Mouse (Mus musculus) limb, embryonic 15.5 days (tissue): ENCODE results near the gene Stat5a. TPM values are rescaled to one million over a fixed set of nuclear protein-coding genes. Genes with fewer than 3 reads are reported as not detected.

Experiments
- ATAC-seq: fragments of 200-750 bp; cut with Nextera tagmentation; 2 replicates; pipeline ENCODE4 v1.8.0; 2017; ENCODE audit warnings: low read depth, moderate TSS enrichment; ENCODE audit not compliant: insufficient number of reproducible peaks, low FRiP score, low TSS enrichment
- H3K27ac ChIP-seq: fragments of 300-500 bp; sonication (generic); 2 replicates; pipeline ENCODE4 v1.5.1; 2015; ENCODE audit warnings: moderate library complexity, mild to moderate bottlenecking, inconsistent platforms
- H3K27me3 ChIP-seq: fragments of 300-500 bp; sonication (generic); 2 replicates; pipeline ENCODE4 v1.6.1; 2015; ENCODE audit warnings: inconsistent platforms
- H3K36me3 ChIP-seq: fragments of 300-500 bp; sonication (generic); 2 replicates; pipeline ENCODE4 v1.6.1; 2015; ENCODE audit warnings: inconsistent platforms
- H3K4me1 ChIP-seq: fragments of 300-500 bp; sonication (generic); 2 replicates; pipeline ENCODE4 v1.6.1; 2015; ENCODE audit warnings: inconsistent platforms
- H3K4me2 ChIP-seq: fragments of 300-500 bp; sonication (generic); 2 replicates; pipeline ENCODE4 v1.6.1; 2015; ENCODE audit warnings: mild to moderate bottlenecking, inconsistent platforms
- H3K4me3 ChIP-seq: fragments of 300-500 bp; sonication (generic); 2 replicates; pipeline ENCODE4 v1.5.1; 2015; ENCODE audit warnings: mild to moderate bottlenecking, inconsistent platforms
- H3K9ac ChIP-seq: fragments of 300-500 bp; sonication (generic); 2 replicates; pipeline ENCODE4 v1.6.1; 2015; ENCODE audit warnings: inconsistent platforms
- H3K9me3 ChIP-seq: fragments of 300-500 bp; sonication (generic); 2 replicates; pipeline ENCODE4 v1.6.1; 2016; ENCODE audit warnings: inconsistent platforms
- WGBS: fragments of 180-500 bp; shearing (Covaris S2); methylation state at CpG from one replicate; pipeline ENCODE4 v1.1.7; 2015; 5-methylcytosine and 5-hydroxymethylcytosine counted together
- polyA plus RNA-seq: library from polyadenylated mRNA; unstranded; fragments of >200 nt; fragmentation: Nextera tagmentation; extraction: Ambion mirVana; gene quantifications from 2 replicates; pipeline ENCODE4 v1.2.1, GENCODE M21; 2015

Gene Stat5a
- polyA plus RNA-seq, 1 experiment from 2014 or later, result 9.4 TPM

- no peak for ATAC-seq
- Histone ChIP-seq H3K4me2 (no peak overlapping the region), H3K9me3 (no peaks in the 10 kb centered on the region), H3K4me3 (no peak overlapping the region), H3K36me3 (no peaks in the 10 kb centered on the region), H3K9ac (no peak overlapping the region), H3K27ac (0 out of 2 replicates have a peak overlapping the region, but pooled peaks have one; percentile 12), H3K27me3 (no peaks in the 10 kb centered on the region), H3K4me1 (peaks cover 31% of the 10 kb centered on the region)
- 47% methylated on average over 12 of the region's 12 CpGs for WGBS
Observed at GRCm38 (mm10) chr11:100822365-100822764, 36.8 kb upstream of the Stat5a start.

DNA sequence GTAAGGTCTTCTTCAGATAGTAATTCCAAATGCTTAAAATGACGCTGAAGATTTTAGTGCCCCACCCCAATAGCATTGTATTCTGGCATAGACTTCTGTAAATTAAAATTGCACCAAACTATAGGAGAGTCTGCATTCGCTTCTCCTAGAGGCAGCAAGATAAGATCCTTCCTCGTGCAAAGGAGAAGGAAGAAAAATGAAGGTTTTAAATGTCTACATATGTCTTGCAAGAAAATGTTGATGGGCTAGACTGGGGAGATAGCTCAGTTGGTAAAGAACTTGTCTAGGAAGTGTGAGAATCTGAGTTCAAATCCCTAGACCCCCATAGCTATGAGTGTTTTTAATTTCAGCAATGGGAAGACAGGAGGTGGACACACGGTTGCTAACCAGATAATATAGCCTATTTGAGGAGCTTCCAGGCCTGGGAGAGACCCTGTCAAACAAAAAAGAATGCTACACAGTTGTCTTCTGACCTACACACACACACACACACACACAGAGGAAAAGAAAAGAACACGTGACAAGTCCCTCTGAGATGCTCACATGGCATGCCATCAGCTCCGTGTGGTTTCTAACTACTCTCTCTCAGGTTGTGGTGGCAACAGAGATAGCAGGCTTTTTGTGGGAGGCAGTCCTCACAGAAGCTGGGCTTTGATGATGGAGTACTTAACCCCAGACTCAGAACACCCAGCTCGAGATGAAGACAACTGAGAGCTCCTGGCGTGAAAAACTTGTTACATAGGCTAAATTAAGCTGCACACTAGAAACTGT is 35.4 kb upstream of the Stat5a start:
- ATAC-seq, result no peak
- H3K4me2 ChIP-seq, result no peak overlapping the region

DNA sequence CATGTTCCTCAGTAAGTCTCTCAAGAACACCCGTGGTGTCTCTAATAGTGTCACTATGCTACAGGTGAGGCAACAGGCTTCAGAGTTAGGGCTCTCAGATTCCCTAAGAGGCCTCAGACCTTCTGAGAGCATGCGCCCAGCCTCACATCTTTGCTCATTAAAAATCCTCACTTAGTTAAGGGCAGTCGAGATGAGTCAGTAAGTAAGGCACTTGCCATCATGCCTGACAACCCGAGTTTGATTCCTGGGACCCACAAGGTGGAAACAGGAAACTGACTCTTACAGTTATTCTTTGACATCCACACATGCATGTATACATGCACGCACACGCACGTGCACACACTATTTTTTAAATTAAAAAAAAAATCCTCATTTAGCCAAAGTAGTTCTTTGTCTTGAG is 34.7 kb upstream of the Stat5a start:
- H3K4me2 ChIP-seq, result no peak overlapping the region
- no peak overlapping the region for H3K9ac ChIP-seq
- no peak overlapping the region for H3K4me3 ChIP-seq
- no peak overlapping the region for H3K27ac ChIP-seq
- H3K27me3 ChIP-seq, result no peaks in the 10 kb centered on the region
- 76% methylated on average over 7 of the region's 7 CpGs for WGBS
- ATAC-seq, result no peak
- no peaks in the 10 kb centered on the region for H3K9me3 ChIP-seq
- H3K4me1 ChIP-seq, result peaks cover 27% of the 10 kb centered on the region
- no peaks in the 10 kb centered on the region for H3K36me3 ChIP-seq

More for the DNA sequence above, 35.4 kb upstream of the Stat5a start:
- Histone ChIP-seq H3K4me1 (peaks cover 31% of the 10 kb centered on the region), H3K9me3 (no peaks in the 10 kb centered on the region), H3K36me3 (no peaks in the 10 kb centered on the region), H3K27ac (no peak overlapping the region), H3K27me3 (no peaks in the 10 kb centered on the region), H3K4me3 (no peak overlapping the region), H3K9ac (no peak overlapping the region)
- WGBS, result 68% methylated on average over 8 of the region's 8 CpGs

- Histone ChIP-seq H3K36me3 (no peaks in the 10 kb centered on the region), H3K9me3 (no peaks in the 10 kb centered on the region), H3K27ac (no peak overlapping the region), H3K4me3 (no peak overlapping the region), H3K4me1 (peaks cover 18% of the 10 kb centered on the region; the same call in 1 of the 2 replicates), H3K27me3 (no peaks in the 10 kb centered on the region), H3K9ac (no peak overlapping the region), H3K4me2 (no peak overlapping the region)
- WGBS, result 79% methylated on average over 9 of the region's 9 CpGs
- ATAC-seq, result no peak
Observed at GRCm38 (mm10) chr11:100825451-100825850, 33.7 kb upstream of the Stat5a start.

DNA sequence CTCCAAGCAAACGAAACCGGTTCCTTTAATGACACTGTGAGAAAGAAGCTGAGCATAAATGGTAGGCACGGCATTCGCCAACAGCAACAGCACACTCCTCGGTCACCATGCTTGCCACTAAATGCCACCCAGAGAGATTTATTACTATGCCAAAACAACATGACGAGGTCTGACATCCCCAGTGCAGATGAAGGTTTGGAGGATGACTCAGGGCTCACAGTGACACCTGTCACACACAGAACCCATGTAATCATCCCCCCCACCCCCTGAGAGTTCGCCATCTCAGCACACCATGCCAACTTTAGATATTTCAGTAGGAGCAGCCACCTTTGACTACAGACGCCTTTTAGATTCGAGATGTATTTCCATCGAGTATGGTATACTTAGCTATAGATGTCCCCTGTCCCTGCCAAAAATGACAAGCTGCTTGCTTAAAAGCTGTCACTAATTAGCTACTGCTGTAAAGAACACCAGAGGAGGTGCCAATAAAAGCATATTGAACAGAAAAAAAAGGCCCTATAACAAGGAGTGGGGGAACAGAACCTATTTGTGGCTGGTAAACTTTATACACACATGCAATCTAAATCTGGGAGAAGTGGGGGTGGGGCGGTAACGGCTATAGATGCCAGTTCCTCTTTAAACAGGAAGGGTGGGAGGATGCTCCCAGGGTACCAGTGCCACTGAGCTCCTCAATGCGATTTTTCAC is 32.8 kb upstream of the Stat5a start:
- WGBS, result 48% methylated on average over 13 of the region's 13 CpGs
- Histone ChIP-seq H3K27ac (no peak overlapping the region), H3K4me2 (no peak overlapping the region), H3K4me1 (peaks cover 18% of the 10 kb centered on the region; the same call in 1 of the 2 replicates), H3K9ac (no peak overlapping the region), H3K36me3 (no peaks in the 10 kb centered on the region), H3K4me3 (no peak overlapping the region), H3K27me3 (no peaks in the 10 kb centered on the region), H3K9me3 (no peaks in the 10 kb centered on the region)
- no peak for ATAC-seq

DNA sequence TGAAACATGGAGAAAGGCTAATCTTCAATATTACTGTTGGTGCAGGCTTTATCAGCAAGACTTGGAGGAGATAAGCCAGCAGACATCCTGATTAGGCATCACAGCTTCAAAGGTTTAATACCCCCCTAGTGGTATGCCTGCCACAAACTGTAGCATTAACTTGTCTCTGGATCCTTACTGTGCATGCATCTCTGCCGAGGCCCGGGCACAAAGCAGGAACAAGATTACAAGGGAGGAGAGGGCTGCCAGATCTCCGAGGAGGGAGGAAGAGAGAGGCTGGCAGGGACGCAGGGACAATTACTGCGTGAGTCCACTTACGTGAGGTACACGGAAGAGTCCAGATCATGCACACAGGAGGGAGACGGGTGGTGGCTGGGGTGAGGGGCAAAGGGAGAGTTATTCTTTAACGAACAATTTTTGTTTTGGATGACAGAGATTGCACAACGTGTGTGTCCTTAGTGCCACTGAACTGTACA is 30.4 kb upstream of the Stat5a start:
- Histone ChIP-seq H3K4me3 (no peak overlapping the region), H3K9me3 (no peaks in the 10 kb centered on the region), H3K4me2 (no peak overlapping the region), H3K36me3 (no peaks in the 10 kb centered on the region), H3K27me3 (no peaks in the 10 kb centered on the region), H3K27ac (no peak overlapping the region), H3K9ac (no peak overlapping the region), H3K4me1 (peaks cover 18% of the 10 kb centered on the region; the same call in 1 of the 2 replicates)
- no peak for ATAC-seq
- 65% methylated on average over 10 of the region's 10 CpGs for WGBS

DNA sequence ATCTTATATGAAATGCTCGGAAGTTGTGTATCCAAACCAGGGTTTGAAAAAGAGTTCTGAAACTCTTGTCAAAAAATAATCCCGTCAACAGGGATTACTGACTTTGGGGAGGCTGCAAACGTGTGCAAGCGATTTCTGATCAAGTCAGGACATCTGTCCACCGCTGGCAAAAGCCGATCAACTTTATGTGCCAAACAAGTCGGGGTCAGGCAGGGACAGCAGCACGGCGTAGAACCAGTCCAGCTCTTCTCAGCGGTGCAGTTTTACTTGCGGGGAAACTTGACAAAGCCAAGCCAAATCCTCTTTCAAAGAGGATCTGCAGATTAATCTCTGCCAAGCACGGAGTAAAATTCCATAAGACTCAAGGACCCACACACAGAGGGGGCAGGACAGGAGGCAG is 29.5 kb upstream of the Stat5a start:
- H3K9me3 ChIP-seq, result no peaks in the 10 kb centered on the region
- H3K4me2 ChIP-seq, result no peak overlapping the region
- H3K9ac ChIP-seq, result no peak overlapping the region
- H3K27me3 ChIP-seq, result no peaks in the 10 kb centered on the region
- peaks cover 16% of the 10 kb centered on the region; the same call in 1 of the 2 replicates for H3K4me1 ChIP-seq
- no peak overlapping the region for H3K4me3 ChIP-seq
- H3K36me3 ChIP-seq, result no peaks in the 10 kb centered on the region
- no peak for ATAC-seq
- H3K27ac ChIP-seq, result no peak overlapping the region
- 67% methylated on average over 12 of the region's 12 CpGs for WGBS

DNA sequence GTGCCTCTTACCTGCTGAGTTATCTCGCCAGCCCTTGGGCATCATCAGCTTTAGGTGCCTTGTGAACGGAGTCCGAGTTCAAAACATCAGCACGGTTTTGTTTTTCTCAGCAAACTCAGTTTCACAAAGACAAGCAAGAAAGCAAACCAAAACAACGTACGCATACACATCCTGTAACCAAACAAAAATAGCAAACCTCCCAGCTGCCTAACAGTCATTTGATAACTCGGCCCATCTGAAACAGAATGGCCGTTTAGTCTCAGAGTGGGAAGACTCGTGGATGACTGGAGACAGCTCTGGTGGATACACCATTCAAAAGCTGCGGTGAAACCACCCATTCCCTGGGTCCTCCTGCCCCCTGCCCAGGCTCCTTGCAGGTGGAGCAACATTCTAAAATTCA is 27.8 kb upstream of the Stat5a start:
- H3K27ac ChIP-seq, result no peak overlapping the region
- whole genome bisulfite sequencing, result 72% methylated on average over 10 of the region's 10 CpGs
- H3K9me3 ChIP-seq, result no peaks in the 10 kb centered on the region
- H3K27me3 ChIP-seq, result no peaks in the 10 kb centered on the region
- H3K4me2 ChIP-seq, result no peak overlapping the region
- no peak overlapping the region for H3K4me3 ChIP-seq
- no peak overlapping the region for H3K9ac ChIP-seq
- H3K4me1 ChIP-seq, result peaks cover 13% of the 10 kb centered on the region; the same call in 1 of the 2 replicates
- no peak for ATAC-seq
- no peaks in the 10 kb centered on the region for H3K36me3 ChIP-seq

DNA sequence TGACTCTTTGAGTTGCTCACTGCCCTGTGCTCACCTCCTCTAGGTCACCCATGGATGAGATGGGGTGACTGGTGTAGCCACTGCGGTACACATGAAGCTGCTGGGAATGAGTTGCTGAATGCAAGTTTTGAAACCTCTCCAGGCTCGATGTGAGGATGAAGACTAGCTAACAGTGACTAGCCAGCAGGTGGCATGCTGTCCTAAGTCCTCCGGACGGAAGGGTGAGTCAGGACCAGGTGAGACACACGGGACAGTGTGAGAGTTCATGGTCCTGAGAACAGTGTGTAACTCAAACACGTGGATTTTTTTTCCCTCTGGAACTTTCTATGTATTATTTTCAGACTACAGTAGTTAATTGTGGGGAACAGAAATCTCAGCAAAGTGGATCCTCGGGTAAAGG is 25.7 kb upstream of the Stat5a start:
- Histone ChIP-seq H3K9ac (no peak overlapping the region), H3K27me3 (no peaks in the 10 kb centered on the region), H3K27ac (no peak overlapping the region), H3K4me2 (no peak overlapping the region), H3K36me3 (no peaks in the 10 kb centered on the region), H3K4me3 (no peak overlapping the region), H3K4me1 (peaks cover 10% of the 10 kb centered on the region; the same call in 1 of the 2 replicates), H3K9me3 (no peaks in the 10 kb centered on the region)
- no peak for ATAC-seq
- WGBS, result 62% methylated on average over 7 of the region's 7 CpGs

- H3K9me3 ChIP-seq, result no peaks in the 10 kb centered on the region
- H3K27ac ChIP-seq, result no peak overlapping the region
- 76% methylated on average over 9 of the region's 9 CpGs for WGBS
- no peak overlapping the region for H3K4me3 ChIP-seq
- no peaks in the 10 kb centered on the region for H3K36me3 ChIP-seq
- no peak for ATAC-seq
- H3K9ac ChIP-seq, result no peak overlapping the region
- no peaks in the 10 kb centered on the region for H3K27me3 ChIP-seq
- peaks cover 9% of the 10 kb centered on the region; the same call in 1 of the 2 replicates for H3K4me1 ChIP-seq
- no peak overlapping the region for H3K4me2 ChIP-seq
Observed at GRCm38 (mm10) chr11:100836923-100837702, 22.0 kb upstream of the Stat5a start.

- Histone ChIP-seq H3K9ac (no peak overlapping the region), H3K27ac (no peak overlapping the region), H3K4me1 (peaks cover 5% of the 10 kb centered on the region; the same call in 1 of the 2 replicates), H3K36me3 (no peaks in the 10 kb centered on the region), H3K27me3 (no peaks in the 10 kb centered on the region), H3K9me3 (no peaks in the 10 kb centered on the region), H3K4me2 (no peak overlapping the region), H3K4me3 (no peak overlapping the region)
- 92% methylated on average over 9 of the region's 9 CpGs for WGBS
- no peak for ATAC-seq
Observed at GRCm38 (mm10) chr11:100838894-100839293, 20.3 kb upstream of the Stat5a start.
